Mouse (Mus musculus): ENCODE measurements around the gene Gm3286.
"Not testable (repeated sequence)": the region's sequence is repeated elsewhere in the genome, so short reads cannot be mapped to it uniquely, and the experiment has no call there.

Gm3286 gene

GRCm38 (mm10) chr5:95510458-95510857 is at the start of gene Gm3286:
Gm3286 (plus strand) TSS chr5:95510758.
- DNase-seq: not testable (repeated sequence)

Measured in kidney, postnatal 36 days (tissue).